Mouse (Mus musculus) cerebellum, adult 2 months (tissue): ENCODE measurements at regions not wholly inside any gene's neighbourhood (a gene's known extent, or its start where the extent isn't known, plus 50 kb on each side); places are given as distances from the start of the nearest gene placed in this dataset.

ENCODE experiments used
- CTCF ChIP-seq: fragments of 200-500 bp; IDR thresholded peaks from 2 replicates; pipeline ENCODE4 v1.5.1; 2011; ENCODE audit warnings: low read depth, mild to moderate bottlenecking, control low read depth, low read length, moderate library complexity, borderline replicate concordance; ENCODE audit not compliant: insufficient read depth
- POLR2A ChIP-seq: fragments of 200-500 bp; IDR thresholded peaks from 2 replicates; pipeline ENCODE4 v1.6.1; 2011; ENCODE audit warnings: low read length, control low read depth, borderline replicate concordance; ENCODE audit not compliant: insufficient read depth

GRCm38 (mm10) chr2:116963116-116963873, 84.8 kb downstream of the Tmco5 start:
- TF ChIP-seq POLR2A (no peak), CTCF (no peak)
